Mouse (Mus musculus): ENCODE results near the gene Napepld. TPM values are rescaled to one million over a fixed set of nuclear protein-coding genes. Genes with fewer than 3 reads are reported as not detected.
"Not testable (repeated sequence)": the region's sequence is repeated elsewhere in the genome, so short reads cannot be mapped to it uniquely, and the experiment has no call there.

Gene Napepld
- total RNA-seq, 2 experiments from 2014 or later: 10.8 to 17.4 TPM

- DNase-seq: no peak
Measured at GRCm38 (mm10) chr5:21667191-21668137, 33.7 kb downstream of the Napepld start.

- peak; percentile 55 for DNase-seq
Measured at GRCm38 (mm10) chr5:21663081-21663480, 38.1 kb downstream of the Napepld start.

GRCm38 (mm10) chr5:21660850-21661249 lies 40.3 kb downstream of the Napepld start:
- no peak for DNase-seq

GRCm38 (mm10) chr5:21658623-21659395 lies 42.4 kb downstream of the Napepld start:
- DNase-seq: peak; percentile 91

GRCm38 (mm10) chr5:21658038-21658437 lies 43.2 kb downstream of the Napepld start:
- no peak for DNase-seq

- DNase-seq: no peak
Measured at GRCm38 (mm10) chr5:21656912-21657311, 44.3 kb downstream of the Napepld start.

- no peak for DNase-seq
Measured at GRCm38 (mm10) chr5:21651885-21652612, 49.1 kb downstream of the Napepld start.

- no peak for DNase-seq
Measured at GRCm38 (mm10) chr5:21650736-21651135, 50.5 kb downstream of the Napepld start.

- DNase-seq: no peak
Measured at GRCm38 (mm10) chr5:21646133-21646491, 55.1 kb downstream of the Napepld start.

- peak; percentile 91 for DNase-seq
Measured at GRCm38 (mm10) chr5:21645439-21646132, 55.6 kb downstream of the Napepld start, which contains the start of the genes Fbxl13 and Armc10. Gene Fbxl13 (minus strand): TSS chr5:21645634. Gene Armc10 (plus strand): TSS chr5:21645813.

GRCm38 (mm10) chr5:21644891-21645438 lies 56.2 kb downstream of the Napepld start:
- no peak for DNase-seq

- no peak for DNase-seq
Measured at GRCm38 (mm10) chr5:21643606-21644005, 57.6 kb downstream of the Napepld start.

GRCm38 (mm10) chr5:21640961-21641360 lies 60.2 kb downstream of the Napepld start:
- DNase-seq: peak; percentile 43

GRCm38 (mm10) chr5:21625916-21626315 lies 75.3 kb downstream of the Napepld start:
- no peak for DNase-seq

GRCm38 (mm10) chr5:21616450-21617009 lies 84.7 kb downstream of the Napepld start:
- no peak for DNase-seq

GRCm38 (mm10) chr5:21614299-21614698 lies 86.9 kb downstream of the Napepld start:
- DNase-seq: not testable (repeated sequence)

Other genes starting within 250 kb of the Napepld start
- gene Lrrc17, start 157.8 kb downstream of the Napepld start, total RNA-seq (2021): 10 to 100 TPM; 11.0 to 12.0 TPM
- gene Fbxl13, start 55.8 kb downstream of the Napepld start, total RNA-seq (2021): under 1 TPM; 0.12 to 0.21 TPM
- gene Armc10, start 55.6 kb downstream of the Napepld start, total RNA-seq (2021): 10 to 100 TPM; 17.7 to 22.4 TPM
- 100 to 1,000 TPM; 235 to 244 TPM for gene Pmpcb, start 35.7 kb upstream of the Napepld start, total RNA-seq (2021)
- gene Dnajc2, start 83.9 kb upstream of the Napepld start, total RNA-seq (2021): 10 to 100 TPM; 26.5 to 28.8 TPM
- gene Psmc2, start 83.9 kb upstream of the Napepld start, total RNA-seq (2021): 100 to 1,000 TPM; 108 to 114 TPM
- gene Slc26a5, start 164.2 kb upstream of the Napepld start, total RNA-seq (2021): not detected